Mouse (Mus musculus): Measurements from ENCODE around the gene Fanca. TPM values are rescaled to one million over a fixed set of nuclear protein-coding genes. Genes with fewer than 3 reads are reported as not detected.

Gene Fanca
- 56.4 and 58.9 TPM in 2 replicates for polyA plus RNA-seq (2011; ENCODE audit: insufficient read depth, insufficient read length, low read depth, missing spikeins)

DNA sequence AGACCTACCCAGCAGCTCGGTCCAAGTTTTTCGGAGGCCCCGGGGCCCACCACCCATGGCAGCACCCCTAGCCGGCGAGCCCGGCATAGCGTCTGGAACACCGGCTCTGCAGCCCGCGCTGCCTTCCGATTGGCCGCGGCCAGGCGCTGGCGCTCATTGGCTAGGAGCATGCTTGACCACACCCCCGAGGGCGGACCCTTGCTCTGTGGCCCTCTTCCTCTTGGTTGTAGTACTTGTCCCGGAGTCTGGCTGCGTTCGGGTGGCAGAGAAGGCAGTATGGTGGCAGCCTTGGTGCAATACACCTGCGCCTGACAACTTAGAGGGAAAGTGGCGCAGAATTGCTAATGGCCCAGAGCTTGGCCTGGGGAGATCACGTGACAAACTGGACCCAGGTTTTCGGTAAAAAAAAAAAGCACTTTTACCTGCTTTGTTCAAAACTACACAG is at the start of gene Fanca:
Gene Fanca (minus strand): TSS at position 110 of the 445 bp plus-strand sequence.
- no peaks in the 10 kb centered on the region for H3K9me3 ChIP-seq (replicated peaks; ENCODE audit: control insufficient read depth, insufficient read depth, low read length, poor library complexity, severe bottlenecking)
- H3K4me3 ChIP-seq (ENCODE audit: low read depth, low read length), result peak within 1 kb of the TSS; percentile 72
- H3K9ac ChIP-seq (ENCODE audit: low read depth, poor library complexity, severe bottlenecking), result peak within 1 kb of the TSS; percentile 74
- no peaks in the 10 kb centered on the region for H3K4me1 ChIP-seq (ENCODE audit: control insufficient read depth, insufficient read depth, low read length)
- peak within 1 kb of the TSS; percentile 37 for H3K27ac ChIP-seq (ENCODE audit: insufficient read depth, low read length)
- 0 out of 2 replicates have a peak, but pooled peaks cover 3% of the 10 kb centered on the region for H3K36me3 ChIP-seq (ENCODE audit: control insufficient read depth, insufficient read depth, low read length, poor library complexity, severe bottlenecking)
- H3K27me3 ChIP-seq (ENCODE audit: control insufficient read depth, insufficient read depth, low read length, poor library complexity, severe bottlenecking), result no peaks in the 10 kb centered on the region
- TF ChIP-seq CTCF (IDR thresholded peaks at IDR 0.05; ENCODE audit: low read depth, low read length) (no peak), EP300 (IDR thresholded peaks at IDR 0.05; ENCODE audit: insufficient read depth, low read depth, low read length) (no peak), POLR2A (IDR thresholded peaks at IDR 0.05; ENCODE audit: insufficient read depth, low read length) (peak; percentile 99)

DNA sequence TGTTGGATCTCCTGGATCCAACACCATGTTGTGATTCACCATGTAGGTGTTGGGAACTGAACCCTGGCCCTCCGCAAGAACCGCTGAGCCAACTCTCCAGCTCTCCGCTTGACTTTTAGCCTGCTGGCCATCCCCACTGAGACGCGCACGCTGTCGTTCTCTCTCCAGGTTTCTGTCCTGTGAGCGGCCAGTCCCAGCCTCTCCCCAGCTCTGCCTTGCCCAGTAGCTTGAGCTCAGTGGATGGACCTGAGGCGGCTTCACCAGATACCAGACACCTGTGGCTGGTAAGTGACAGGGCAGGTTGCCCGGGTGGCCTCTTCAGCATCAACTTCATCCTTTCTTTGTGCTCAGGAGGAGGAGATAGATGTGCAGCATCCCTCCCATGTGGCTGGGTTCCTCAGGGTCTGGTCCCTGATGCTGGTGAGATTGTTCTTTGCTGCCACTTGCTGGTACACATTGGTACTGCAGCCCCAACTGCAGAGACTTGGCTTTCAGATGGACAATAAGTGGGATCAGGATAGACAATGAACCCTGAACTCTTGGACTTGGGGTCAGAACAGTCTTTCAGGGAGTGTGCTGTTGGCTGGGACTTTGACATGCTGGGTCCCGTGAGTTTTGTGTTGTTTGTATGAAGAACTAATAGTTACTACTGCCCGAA is 42.8 kb upstream of the Fanca start:
- Histone ChIP-seq H3K4me1 (ENCODE audit: control insufficient read depth, insufficient read depth, low read length) (no peaks in the 10 kb centered on the region), H3K9me3 (replicated peaks; ENCODE audit: control insufficient read depth, insufficient read depth, low read length, poor library complexity, severe bottlenecking) (no peaks in the 10 kb centered on the region), H3K4me3 (ENCODE audit: low read depth, low read length) (no peak overlapping the region), H3K27ac (ENCODE audit: insufficient read depth, low read length) (no peak overlapping the region), H3K9ac (ENCODE audit: low read depth, poor library complexity, severe bottlenecking) (no peak overlapping the region), H3K36me3 (ENCODE audit: control insufficient read depth, insufficient read depth, low read length, poor library complexity, severe bottlenecking) (no peaks in the 10 kb centered on the region), H3K27me3 (ENCODE audit: control insufficient read depth, insufficient read depth, low read length, poor library complexity, severe bottlenecking) (no peaks in the 10 kb centered on the region)
- TF ChIP-seq CTCF (IDR thresholded peaks at IDR 0.05; ENCODE audit: low read depth, low read length) (peak; percentile 91), EP300 (IDR thresholded peaks at IDR 0.05; ENCODE audit: insufficient read depth, low read depth, low read length) (no peak)

DNA sequence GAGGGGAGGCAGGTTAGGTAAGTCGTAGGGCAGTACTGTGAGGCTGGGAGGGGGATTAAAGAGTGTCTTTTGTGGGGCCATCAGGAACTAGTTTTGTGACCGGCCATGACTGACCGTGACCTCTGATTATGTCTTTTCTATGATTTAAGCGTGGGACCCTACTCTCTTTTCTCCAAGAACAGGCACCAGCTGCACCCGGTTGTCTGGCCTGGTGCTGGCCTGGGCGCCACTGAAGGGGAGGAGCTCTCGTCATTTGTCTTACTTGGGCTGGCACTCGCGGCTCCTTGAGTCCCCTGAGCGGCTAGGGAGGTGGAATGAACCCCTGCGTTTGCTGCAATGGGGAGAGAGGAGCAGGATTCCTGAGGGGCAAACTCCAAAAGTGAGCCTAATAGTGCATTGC is 34.8 kb upstream of the Fanca start:
- TF ChIP-seq CTCF (IDR thresholded peaks at IDR 0.05; ENCODE audit: low read depth, low read length) (no peak), EP300 (IDR thresholded peaks at IDR 0.05; ENCODE audit: insufficient read depth, low read depth, low read length) (no peak), POLR2A (IDR thresholded peaks at IDR 0.05; ENCODE audit: insufficient read depth, low read length) (no peak)
- Histone ChIP-seq H3K27me3 (ENCODE audit: control insufficient read depth, insufficient read depth, low read length, poor library complexity, severe bottlenecking) (no peaks in the 10 kb centered on the region), H3K9ac (ENCODE audit: low read depth, poor library complexity, severe bottlenecking) (no peak overlapping the region), H3K36me3 (ENCODE audit: control insufficient read depth, insufficient read depth, low read length, poor library complexity, severe bottlenecking) (no peaks in the 10 kb centered on the region), H3K9me3 (replicated peaks; ENCODE audit: control insufficient read depth, insufficient read depth, low read length, poor library complexity, severe bottlenecking) (no peaks in the 10 kb centered on the region), H3K4me1 (ENCODE audit: control insufficient read depth, insufficient read depth, low read length) (no peaks in the 10 kb centered on the region), H3K27ac (ENCODE audit: insufficient read depth, low read length) (no peak overlapping the region), H3K4me3 (ENCODE audit: low read depth, low read length) (no peak overlapping the region)

DNA sequence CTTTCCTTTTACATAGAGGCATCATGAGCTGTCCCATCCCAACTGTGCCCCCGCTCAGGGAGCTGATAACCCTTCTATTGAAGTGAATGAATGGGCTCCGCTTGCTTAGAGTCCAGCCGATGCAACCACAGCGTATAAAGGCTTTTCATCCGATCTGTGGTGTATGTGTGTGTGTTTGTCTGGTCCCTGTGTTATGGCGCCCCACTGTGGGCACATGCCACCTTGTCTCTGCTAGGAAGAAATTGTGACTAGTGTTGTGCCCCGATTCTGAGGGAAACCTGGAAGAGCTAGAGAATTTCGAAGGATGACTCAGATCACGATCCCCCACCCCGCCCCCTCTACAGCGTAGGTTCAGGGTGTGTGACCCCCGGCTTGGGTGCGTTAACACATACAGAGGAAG is 34.4 kb upstream of the Fanca start:
- no peaks in the 10 kb centered on the region for H3K27me3 ChIP-seq (ENCODE audit: control insufficient read depth, insufficient read depth, low read length, poor library complexity, severe bottlenecking)
- no peaks in the 10 kb centered on the region for H3K9me3 ChIP-seq (replicated peaks; ENCODE audit: control insufficient read depth, insufficient read depth, low read length, poor library complexity, severe bottlenecking)
- H3K4me1 ChIP-seq (ENCODE audit: control insufficient read depth, insufficient read depth, low read length), result no peaks in the 10 kb centered on the region
- peak; percentile 72 for TF ChIP-seq CTCF (IDR thresholded peaks at IDR 0.05; ENCODE audit: low read depth, low read length)
- TF ChIP-seq EP300 (IDR thresholded peaks at IDR 0.05; ENCODE audit: insufficient read depth, low read depth, low read length), result no peak
- no peak overlapping the region for H3K27ac ChIP-seq (ENCODE audit: insufficient read depth, low read length)
- H3K4me3 ChIP-seq (ENCODE audit: low read depth, low read length), result no peak overlapping the region
- no peak overlapping the region for H3K9ac ChIP-seq (ENCODE audit: low read depth, poor library complexity, severe bottlenecking)
- no peaks in the 10 kb centered on the region for H3K36me3 ChIP-seq (ENCODE audit: control insufficient read depth, insufficient read depth, low read length, poor library complexity, severe bottlenecking)

DNA sequence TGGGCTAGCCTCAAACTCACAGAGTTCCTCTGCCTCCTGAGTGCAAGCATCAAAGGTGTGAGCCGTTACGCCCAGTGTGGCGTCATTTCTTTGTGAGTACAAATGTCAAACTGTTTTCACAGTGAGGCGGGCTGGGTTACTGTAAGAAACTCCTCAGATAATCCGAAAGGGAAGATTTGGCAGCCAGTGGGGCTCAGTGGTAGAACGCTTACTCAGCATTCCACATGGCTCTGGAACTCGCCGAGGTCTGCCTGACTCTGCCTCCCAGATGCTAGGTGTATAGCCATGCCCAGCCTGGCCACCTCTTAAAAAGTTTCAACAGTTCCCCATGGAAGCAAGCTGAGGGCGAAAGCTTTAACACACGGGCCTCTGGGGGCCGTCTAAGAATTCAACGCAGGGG is 33.7 kb upstream of the Fanca start:
- TF ChIP-seq EP300 (IDR thresholded peaks at IDR 0.05; ENCODE audit: insufficient read depth, low read depth, low read length) (no peak), CTCF (IDR thresholded peaks at IDR 0.05; ENCODE audit: low read depth, low read length) (no peak), POLR2A (IDR thresholded peaks at IDR 0.05; ENCODE audit: insufficient read depth, low read length) (no peak)
- H3K4me3 ChIP-seq (ENCODE audit: low read depth, low read length), result no peak overlapping the region

DNA sequence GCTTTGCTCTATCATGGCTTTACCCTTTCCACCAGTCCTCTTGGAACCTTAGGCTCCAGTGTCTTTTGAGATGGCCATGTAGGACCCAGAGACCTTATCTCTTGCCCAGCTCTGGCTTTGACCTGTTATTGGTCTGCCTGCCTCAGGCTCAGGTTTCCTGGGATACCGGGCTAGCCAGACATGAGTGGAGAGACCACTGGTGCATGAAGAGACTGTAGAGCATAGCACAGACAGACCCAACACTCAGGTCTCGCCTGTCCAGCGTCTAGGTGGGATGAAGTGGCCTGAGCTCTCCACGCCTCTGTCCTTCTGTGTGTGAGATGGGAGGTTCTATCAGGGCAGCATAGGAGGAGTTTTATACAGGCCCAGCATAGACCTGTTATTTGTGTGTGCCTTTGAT is 30.7 kb upstream of the Fanca start:
- H3K9me3 ChIP-seq (replicated peaks; ENCODE audit: control insufficient read depth, insufficient read depth, low read length, poor library complexity, severe bottlenecking), result no peaks in the 10 kb centered on the region
- TF ChIP-seq EP300 (IDR thresholded peaks at IDR 0.05; ENCODE audit: insufficient read depth, low read depth, low read length) (no peak), CTCF (IDR thresholded peaks at IDR 0.05; ENCODE audit: low read depth, low read length) (no peak), POLR2A (IDR thresholded peaks at IDR 0.05; ENCODE audit: insufficient read depth, low read length) (no peak)
- H3K27ac ChIP-seq (ENCODE audit: insufficient read depth, low read length), result no peak overlapping the region
- H3K4me3 ChIP-seq (ENCODE audit: low read depth, low read length), result no peak overlapping the region
- no peak overlapping the region for H3K9ac ChIP-seq (ENCODE audit: low read depth, poor library complexity, severe bottlenecking)
- no peaks in the 10 kb centered on the region for H3K36me3 ChIP-seq (ENCODE audit: control insufficient read depth, insufficient read depth, low read length, poor library complexity, severe bottlenecking)
- H3K27me3 ChIP-seq (ENCODE audit: control insufficient read depth, insufficient read depth, low read length, poor library complexity, severe bottlenecking), result no peaks in the 10 kb centered on the region
- H3K4me1 ChIP-seq (ENCODE audit: control insufficient read depth, insufficient read depth, low read length), result no peaks in the 10 kb centered on the region

More for the DNA sequence above, 33.7 kb upstream of the Fanca start:
- Histone ChIP-seq H3K9ac (ENCODE audit: low read depth, poor library complexity, severe bottlenecking) (no peak overlapping the region), H3K27ac (ENCODE audit: insufficient read depth, low read length) (no peak overlapping the region), H3K4me1 (ENCODE audit: control insufficient read depth, insufficient read depth, low read length) (no peaks in the 10 kb centered on the region), H3K27me3 (ENCODE audit: control insufficient read depth, insufficient read depth, low read length, poor library complexity, severe bottlenecking) (no peaks in the 10 kb centered on the region), H3K36me3 (ENCODE audit: control insufficient read depth, insufficient read depth, low read length, poor library complexity, severe bottlenecking) (no peaks in the 10 kb centered on the region), H3K9me3 (replicated peaks; ENCODE audit: control insufficient read depth, insufficient read depth, low read length, poor library complexity, severe bottlenecking) (no peaks in the 10 kb centered on the region)

Data from ES-Bruce4 (cell line).